Mouse (Mus musculus): ENCODE measurements at regions not wholly inside any gene's neighbourhood (a gene's known extent, or its start where the extent isn't known, plus 50 kb on each side); places are given as distances from the start of the nearest gene placed in this dataset.

DNA sequence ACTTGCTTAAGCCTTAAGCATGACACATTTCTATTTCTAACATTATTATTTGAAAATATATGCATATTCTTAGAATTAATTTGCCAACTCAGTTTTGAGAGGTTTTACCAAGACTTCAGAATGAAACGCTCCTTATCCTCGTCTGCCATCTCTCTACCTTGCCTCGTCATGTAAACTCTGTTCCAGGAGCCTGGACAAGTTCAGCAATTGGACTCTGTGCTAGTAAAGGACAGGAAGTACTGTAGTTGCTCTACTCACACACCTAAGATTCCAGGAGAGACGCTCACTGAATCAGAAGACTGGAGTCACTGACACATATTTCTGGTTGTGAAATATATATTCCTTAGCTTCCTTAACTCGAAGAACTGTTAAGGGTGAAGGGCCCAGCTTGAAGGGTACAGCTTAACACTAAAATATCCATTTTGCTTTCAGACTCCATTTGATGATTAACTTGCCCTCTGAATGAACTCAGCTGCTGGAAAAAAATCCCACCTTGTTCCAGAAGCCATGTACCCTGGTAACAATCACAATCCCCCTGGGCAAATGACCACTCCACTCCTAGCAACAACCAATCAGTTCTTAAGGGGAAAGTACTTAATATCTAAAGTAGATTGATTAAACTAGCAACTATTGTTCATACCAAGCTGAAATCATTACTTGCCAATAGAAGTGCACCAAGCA, 370.0 kb downstream of the Cd109 start:
- H3K27ac ChIP-seq (ENCODE audit: insufficient read depth, low read length) = no peak overlapping the region
- no peaks in the 10 kb centered on the region for H3K36me3 ChIP-seq (ENCODE audit: control insufficient read depth, insufficient read depth, low read length, poor library complexity, severe bottlenecking)
- no peaks in the 10 kb centered on the region for H3K27me3 ChIP-seq (ENCODE audit: control insufficient read depth, insufficient read depth, low read length, poor library complexity, severe bottlenecking)
- H3K4me3 ChIP-seq (ENCODE audit: low read depth, low read length) = no peak overlapping the region
- no peak overlapping the region for H3K9ac ChIP-seq (ENCODE audit: low read depth, poor library complexity, severe bottlenecking)
- no peaks in the 10 kb centered on the region for H3K9me3 ChIP-seq (replicated peaks; ENCODE audit: control insufficient read depth, insufficient read depth, low read length, poor library complexity, severe bottlenecking)
- TF ChIP-seq CTCF (IDR thresholded peaks at IDR 0.05; ENCODE audit: low read depth, low read length) = no peak
- no peak for TF ChIP-seq POLR2A (IDR thresholded peaks at IDR 0.05; ENCODE audit: insufficient read depth, low read length)
- TF ChIP-seq EP300 (IDR thresholded peaks at IDR 0.05; ENCODE audit: insufficient read depth, low read depth, low read length) = no peak
- H3K4me1 ChIP-seq (ENCODE audit: control insufficient read depth, insufficient read depth, low read length) = no peaks in the 10 kb centered on the region

DNA sequence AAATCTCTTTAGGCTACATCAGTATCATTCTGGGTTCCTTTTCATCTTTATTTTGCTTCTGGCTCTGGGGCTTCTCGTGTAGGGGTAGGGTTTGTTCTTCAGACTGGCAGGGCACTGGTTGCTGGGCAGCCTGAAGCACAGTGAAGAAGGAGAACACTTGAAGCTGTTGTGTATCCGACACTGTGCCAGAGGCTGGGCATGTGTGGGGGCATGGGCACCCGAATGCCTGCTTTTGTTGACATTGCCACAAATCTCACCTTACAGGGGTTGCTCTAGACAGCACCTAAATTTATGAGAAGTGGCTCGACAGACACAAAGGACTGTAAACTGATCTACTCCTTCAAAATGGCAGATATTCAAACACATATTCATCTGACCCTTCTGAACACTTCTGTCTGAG, 376.0 kb downstream of the Cd109 start:
- H3K27me3 ChIP-seq (ENCODE audit: control insufficient read depth, insufficient read depth, low read length, poor library complexity, severe bottlenecking) = no peaks in the 10 kb centered on the region

DNA sequence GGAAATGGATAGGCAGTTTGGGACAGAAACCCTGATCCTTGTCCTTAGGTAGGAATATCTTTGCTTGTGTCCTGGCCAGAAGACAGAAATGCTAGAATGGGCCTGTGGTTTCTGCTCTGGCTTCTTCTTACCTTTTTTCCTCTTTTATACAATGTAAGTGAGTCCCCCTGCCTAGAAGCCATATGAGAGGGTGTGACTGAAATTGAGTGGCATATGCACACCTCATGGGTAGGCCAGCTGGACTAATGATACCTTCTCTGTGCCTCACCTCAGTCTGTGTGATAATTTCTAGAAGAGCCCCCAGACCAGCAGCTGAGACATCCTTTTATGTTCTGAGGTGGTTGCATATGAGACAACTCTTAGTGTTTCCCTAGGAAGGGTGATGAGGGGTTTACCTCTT, 385.7 kb downstream of the Cd109 start:
- Histone ChIP-seq H3K27ac (ENCODE audit: insufficient read depth, low read length) (no peak overlapping the region), H3K9me3 (replicated peaks; ENCODE audit: control insufficient read depth, insufficient read depth, low read length, poor library complexity, severe bottlenecking) (no peaks in the 10 kb centered on the region), H3K4me3 (ENCODE audit: low read depth, low read length) (no peak overlapping the region), H3K4me1 (ENCODE audit: control insufficient read depth, insufficient read depth, low read length) (no peaks in the 10 kb centered on the region), H3K27me3 (ENCODE audit: control insufficient read depth, insufficient read depth, low read length, poor library complexity, severe bottlenecking) (no peaks in the 10 kb centered on the region), H3K36me3 (ENCODE audit: control insufficient read depth, insufficient read depth, low read length, poor library complexity, severe bottlenecking) (no peaks in the 10 kb centered on the region), H3K9ac (ENCODE audit: low read depth, poor library complexity, severe bottlenecking) (no peak overlapping the region)
- no peak for TF ChIP-seq CTCF (IDR thresholded peaks at IDR 0.05; ENCODE audit: low read depth, low read length)
- TF ChIP-seq EP300 (IDR thresholded peaks at IDR 0.05; ENCODE audit: insufficient read depth, low read depth, low read length) = no peak
- no peak for TF ChIP-seq POLR2A (IDR thresholded peaks at IDR 0.05; ENCODE audit: insufficient read depth, low read length)

More for the DNA sequence above, 376.0 kb downstream of the Cd109 start:
- no peak overlapping the region for H3K9ac ChIP-seq (ENCODE audit: low read depth, poor library complexity, severe bottlenecking)
- TF ChIP-seq CTCF (IDR thresholded peaks at IDR 0.05; ENCODE audit: low read depth, low read length) (no peak), POLR2A (IDR thresholded peaks at IDR 0.05; ENCODE audit: insufficient read depth, low read length) (no peak), EP300 (IDR thresholded peaks at IDR 0.05; ENCODE audit: insufficient read depth, low read depth, low read length) (no peak)
- H3K4me1 ChIP-seq (ENCODE audit: control insufficient read depth, insufficient read depth, low read length) = no peaks in the 10 kb centered on the region
- no peak overlapping the region for H3K27ac ChIP-seq (ENCODE audit: insufficient read depth, low read length)
- H3K9me3 ChIP-seq (replicated peaks; ENCODE audit: control insufficient read depth, insufficient read depth, low read length, poor library complexity, severe bottlenecking) = no peaks in the 10 kb centered on the region
- H3K4me3 ChIP-seq (ENCODE audit: low read depth, low read length) = no peak overlapping the region
- no peaks in the 10 kb centered on the region for H3K36me3 ChIP-seq (ENCODE audit: control insufficient read depth, insufficient read depth, low read length, poor library complexity, severe bottlenecking)

DNA sequence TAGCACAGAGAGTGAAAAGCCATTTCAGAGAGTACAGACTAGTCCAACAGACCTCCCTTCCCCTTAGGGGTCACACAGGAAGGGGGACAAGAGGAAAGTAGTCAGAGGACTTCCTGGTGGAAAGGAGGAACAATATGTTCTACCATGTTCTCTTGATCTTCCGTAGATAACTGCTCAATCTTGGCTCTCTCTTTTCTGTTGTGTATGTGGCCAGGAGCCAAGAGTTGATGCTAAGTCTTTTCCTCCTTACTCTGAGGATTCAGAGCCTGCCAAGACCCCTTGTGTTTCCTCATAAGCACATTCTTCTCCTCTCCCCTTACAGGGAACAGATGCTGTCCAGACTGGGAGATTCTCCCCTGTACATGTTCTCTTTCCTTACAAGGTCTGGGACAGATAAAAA, 386.6 kb downstream of the Cd109 start:
- no peak overlapping the region for H3K9ac ChIP-seq (ENCODE audit: low read depth, poor library complexity, severe bottlenecking)
- H3K9me3 ChIP-seq (replicated peaks; ENCODE audit: control insufficient read depth, insufficient read depth, low read length, poor library complexity, severe bottlenecking) = no peaks in the 10 kb centered on the region
- H3K27ac ChIP-seq (ENCODE audit: insufficient read depth, low read length) = no peak overlapping the region
- H3K27me3 ChIP-seq (ENCODE audit: control insufficient read depth, insufficient read depth, low read length, poor library complexity, severe bottlenecking) = no peaks in the 10 kb centered on the region
- TF ChIP-seq POLR2A (IDR thresholded peaks at IDR 0.05; ENCODE audit: insufficient read depth, low read length) = no peak
- no peak for TF ChIP-seq EP300 (IDR thresholded peaks at IDR 0.05; ENCODE audit: insufficient read depth, low read depth, low read length)
- no peak for TF ChIP-seq CTCF (IDR thresholded peaks at IDR 0.05; ENCODE audit: low read depth, low read length)
- no peak overlapping the region for H3K4me3 ChIP-seq (ENCODE audit: low read depth, low read length)
- no peaks in the 10 kb centered on the region for H3K36me3 ChIP-seq (ENCODE audit: control insufficient read depth, insufficient read depth, low read length, poor library complexity, severe bottlenecking)
- H3K4me1 ChIP-seq (ENCODE audit: control insufficient read depth, insufficient read depth, low read length) = no peaks in the 10 kb centered on the region

DNA sequence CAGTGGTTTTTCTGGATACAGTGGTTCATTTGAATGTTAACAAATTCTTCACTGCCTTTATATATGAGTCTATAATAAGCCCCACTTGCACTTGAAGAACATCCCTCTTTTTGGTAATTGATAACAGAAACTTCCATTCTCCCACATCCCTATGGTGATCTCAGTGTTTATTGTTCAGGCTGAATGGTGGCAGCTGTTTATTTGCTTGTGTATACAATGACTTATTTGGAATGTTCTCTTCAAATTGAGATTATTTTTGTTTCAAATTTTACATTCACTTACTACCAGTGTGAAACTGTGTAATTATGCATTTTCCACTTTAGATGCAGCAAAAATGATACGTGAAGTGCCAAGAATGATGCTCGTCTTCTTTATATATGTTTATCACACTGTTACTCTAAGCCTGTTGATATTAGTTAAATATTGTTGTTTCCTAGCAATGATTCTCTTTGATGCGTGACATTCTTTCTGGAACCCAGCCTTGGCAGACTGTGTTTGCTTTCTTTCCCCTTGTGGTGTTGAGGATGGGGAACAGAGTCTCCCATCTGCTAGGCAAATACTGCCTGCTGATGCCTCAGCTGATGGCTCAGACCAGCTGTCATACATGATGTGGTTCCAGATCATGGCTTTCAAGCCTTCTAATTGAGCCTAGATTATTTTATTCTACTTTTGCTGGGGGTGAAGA, 389.1 kb downstream of the Cd109 start:
- no peak overlapping the region for H3K27ac ChIP-seq (ENCODE audit: insufficient read depth, low read length)
- H3K9me3 ChIP-seq (replicated peaks; ENCODE audit: control insufficient read depth, insufficient read depth, low read length, poor library complexity, severe bottlenecking) = no peaks in the 10 kb centered on the region
- no peaks in the 10 kb centered on the region for H3K4me1 ChIP-seq (ENCODE audit: control insufficient read depth, insufficient read depth, low read length)
- H3K9ac ChIP-seq (ENCODE audit: low read depth, poor library complexity, severe bottlenecking) = no peak overlapping the region
- TF ChIP-seq POLR2A (IDR thresholded peaks at IDR 0.05; ENCODE audit: insufficient read depth, low read length) (no peak), EP300 (IDR thresholded peaks at IDR 0.05; ENCODE audit: insufficient read depth, low read depth, low read length) (no peak)
- H3K27me3 ChIP-seq (ENCODE audit: control insufficient read depth, insufficient read depth, low read length, poor library complexity, severe bottlenecking) = no peaks in the 10 kb centered on the region
- H3K4me3 ChIP-seq (ENCODE audit: low read depth, low read length) = no peak overlapping the region
- H3K36me3 ChIP-seq (ENCODE audit: control insufficient read depth, insufficient read depth, low read length, poor library complexity, severe bottlenecking) = no peaks in the 10 kb centered on the region

DNA sequence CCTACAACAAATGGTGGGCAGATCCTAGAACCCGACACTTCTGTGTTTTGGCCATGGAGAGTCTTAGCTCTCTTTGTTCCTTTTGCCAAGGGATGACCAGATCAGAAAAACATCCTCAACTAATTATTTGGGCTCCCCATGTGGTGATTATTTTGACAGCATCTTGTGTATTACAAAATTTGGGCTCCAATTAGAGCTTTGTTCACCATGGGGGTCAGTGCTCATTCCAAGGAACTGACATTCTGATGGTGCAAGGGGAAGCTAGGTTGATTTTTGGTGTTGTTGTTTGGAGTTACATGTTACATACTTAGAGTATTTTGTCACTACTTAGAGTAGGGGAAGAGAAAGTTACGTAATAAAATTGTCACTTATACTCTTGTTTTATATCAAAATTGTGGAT, 406.9 kb downstream of the Cd109 start:
- TF ChIP-seq EP300 (IDR thresholded peaks at IDR 0.05; ENCODE audit: insufficient read depth, low read depth, low read length) (no peak), POLR2A (IDR thresholded peaks at IDR 0.05; ENCODE audit: insufficient read depth, low read length) (no peak), CTCF (IDR thresholded peaks at IDR 0.05; ENCODE audit: low read depth, low read length) (no peak)
- no peaks in the 10 kb centered on the region for H3K27me3 ChIP-seq (ENCODE audit: control insufficient read depth, insufficient read depth, low read length, poor library complexity, severe bottlenecking)
- no peaks in the 10 kb centered on the region for H3K4me1 ChIP-seq (ENCODE audit: control insufficient read depth, insufficient read depth, low read length)
- no peak overlapping the region for H3K9ac ChIP-seq (ENCODE audit: low read depth, poor library complexity, severe bottlenecking)
- H3K36me3 ChIP-seq (ENCODE audit: control insufficient read depth, insufficient read depth, low read length, poor library complexity, severe bottlenecking) = no peaks in the 10 kb centered on the region
- no peak overlapping the region for H3K27ac ChIP-seq (ENCODE audit: insufficient read depth, low read length)
- no peaks in the 10 kb centered on the region for H3K9me3 ChIP-seq (replicated peaks; ENCODE audit: control insufficient read depth, insufficient read depth, low read length, poor library complexity, severe bottlenecking)
- no peak overlapping the region for H3K4me3 ChIP-seq (ENCODE audit: low read depth, low read length)

Data from ES-Bruce4 (cell line).